Comparison of ENCODE assay signal across 10 mouse cellular contexts in genomic region chr10:33304982-33305381, GRCm38 (mm10).
DNase-seq lines count a peak whose midpoint lies in the region; ATAC-seq lines count a peak whose summit lies in the region.
"Had no signal": no experiment of that assay in that cellular context is flagged by ENCODE, and none has a peak within 500 bp of the region (broad histone marks: within the 10 kb centered on the region; RNA-seq: fewer than 3 reads in every experiment).

No protein-coding gene starts in this region.

- ATAC-seq in megakaryocyte progenitor cell, adult 5-6 weeks (replicated peaks; ENCODE audit: poor library complexity): no peak
- no peak for ATAC-seq in forebrain, embryonic 12.5 days (ENCODE audit: low FRiP score)

- H3K27ac ChIP-seq in forebrain, embryonic 12.5 days: no peak overlapping the region
- H3K27ac ChIP-seq: liver, embryonic 15.5 days had no signal

- no peak overlapping the region for H3K4me3 ChIP-seq in forebrain, embryonic 12.5 days (replicated peaks)
- H3K4me3 ChIP-seq: liver, embryonic 15.5 days had no signal

- no peaks in the 10 kb centered on the region for H3K36me3 ChIP-seq in forebrain, embryonic 12.5 days (replicated peaks)
- H3K36me3 ChIP-seq: G1E; liver, embryonic 15.5 days had no signal

- no peak overlapping the region for H3K4me2 ChIP-seq in forebrain, embryonic 12.5 days
- H3K4me2 ChIP-seq: liver, embryonic 15.5 days had no signal

- peak; percentile 11 to 57 for DNase-seq in heart, adult 18-20 months
- no peak for DNase-seq in heart, adult 11 months
- peak; percentile 8 for DNase-seq in lung, postnatal 10 days
- no peak for DNase-seq in lung, adult 18-20 months
- peak; percentile 47 for DNase-seq in embryo, embryonic 10 days (ENCODE audit: low spot score)
- peak; percentile 68 for DNase-seq in retina, embryonic 14.5 days (ENCODE audit: low spot score)

- 28% methylated on average over 2 of the region's 2 CpGs for WGBS in forebrain, embryonic 12.5 days

- H3K4me1 ChIP-seq in forebrain, embryonic 12.5 days: no peaks in the 10 kb centered on the region
- H3K4me1 ChIP-seq: liver, embryonic 15.5 days had no signal

- H3K9ac ChIP-seq in forebrain, embryonic 12.5 days: no peak overlapping the region
- H3K9ac ChIP-seq: liver, embryonic 15.5 days had no signal

- H3K27me3 ChIP-seq in forebrain, embryonic 12.5 days: no peaks in the 10 kb centered on the region
- H3K27me3 ChIP-seq: liver, embryonic 15.5 days had no signal

- H3K9me3 ChIP-seq in forebrain, embryonic 12.5 days: no peaks in the 10 kb centered on the region
- H3K9me3 ChIP-seq: G1E; liver, embryonic 15.5 days had no signal

Comparison
In these comparisons a context has a peak if more than half of its experiments do, and no peak if none do; other contexts are left out.
1. DNase-seq: peak in heart, adult 18-20 months (2 of 2), lung, postnatal 10 days (single experiment), embryo, embryonic 10 days (single experiment) and retina, embryonic 14.5 days (single experiment); none in heart, adult 11 months (single experiment) and lung, adult 18-20 months (0 of 2).